20 mouse cellular contexts compared by ENCODE assay signal in genomic region chr6:114904818-114905217, GRCm38 (mm10).
DNase-seq lines count a peak whose midpoint lies in the region; ATAC-seq lines count a peak whose summit lies in the region.
"Had no signal": no experiment of that assay in that cellular context is flagged by ENCODE, and none has a peak within 500 bp of the region (broad histone marks: within the 10 kb centered on the region; RNA-seq: fewer than 3 reads in every experiment).

No protein-coding gene starts in this region.

- peak; percentile 31 for ATAC-seq in CD4-positive, CD25-positive, alpha-beta regulatory T cell, adult 4 months
- ATAC-seq in activated CD4-positive, CD25-positive, alpha-beta regulatory T cell, adult 4 months: peak; percentile 10
- ATAC-seq: forebrain, embryonic 14.5 days; forebrain, postnatal 0 days; hindbrain, embryonic 16.5 days; intestine, postnatal 0 days had no signal

- DNase-seq in naive thymus-derived CD4-positive, alpha-beta T cell, adult 2 months (ENCODE audit: low read depth): peak; percentile 45
- no peak for DNase-seq in adrenal gland, adult 18-20 months (ENCODE audit: low spot score in 2 of 2)
- no peak for DNase-seq in left cerebral cortex, adult 8-10 months (ENCODE audit: low spot score in 2 of 2)
- DNase-seq in natural killer cell, adult 2 months (ENCODE audit: low spot score in 2 of 2): no peak
- DNase-seq: adrenal gland, adult 8-10 months; adrenal gland, postnatal 25 days; cerebellum, adult 11-12 months; cerebellum, adult 8-10 months; cerebellum, postnatal 14 days; forebrain, postnatal 0 days; gastrocnemius, adult 2 months; gastrocnemius, postnatal 14 days; heart, adult 18-20 months; heart, postnatal 10 days; heart, postnatal 36 days had no signal
